8 mouse cellular contexts compared by ENCODE assay signal in the genomic region with DNA sequence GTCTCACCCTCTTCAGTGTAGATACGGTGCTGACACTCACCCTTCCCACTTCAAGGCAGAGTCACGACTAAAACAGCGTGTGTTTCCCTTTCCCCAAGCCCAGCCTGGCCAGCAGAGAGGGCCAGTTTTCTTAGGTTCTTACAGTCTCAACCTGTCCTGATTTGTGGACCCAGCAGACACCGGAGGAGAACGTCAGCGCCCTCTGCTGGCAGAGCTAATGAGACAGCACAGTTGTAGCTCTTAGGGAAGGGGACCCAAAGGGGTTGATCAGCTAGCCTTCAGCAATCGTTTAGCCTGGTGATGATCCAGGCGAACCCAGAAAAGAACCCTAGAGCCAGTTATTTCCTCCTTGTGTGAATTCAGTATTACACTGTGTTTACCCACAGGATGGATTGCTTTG. TPM values are rescaled to one million over a fixed set of nuclear protein-coding genes. Genes with fewer than 3 reads are reported as not detected.
DNase-seq lines count a peak whose midpoint lies in the region; ATAC-seq and TF ChIP-seq lines count a peak whose summit lies in the region.

No protein-coding gene starts in this region.

- TF ChIP-seq POLR2A in heart, adult 2 months (IDR thresholded peaks at IDR 0.05; ENCODE audit: insufficient read depth, low read depth, low read length), result no peak
- TF ChIP-seq POLR2A in CH12.LX (IDR thresholded peaks at IDR 0.05; ENCODE audit: low read depth, low read length), result no peak

- peak; percentile 46 to 76 for DNase-seq in heart, adult 2 months
- DNase-seq in heart, adult 8-10 months (ENCODE audit: low spot score), result no peak
- DNase-seq in CH12.LX (ENCODE audit: extremely low read depth), result peak; percentile 84
- peak; percentile 9 for DNase-seq in c-Kit-negative CD71-positive TER-119-positive erythroid progenitor cells, embryonic 14.5 days (ENCODE audit: low read depth, low spot score)
- DNase-seq in gastrocnemius, postnatal 14 days, result peak; percentile 68
- DNase-seq in layer of hippocampus, adult 9-11 months, result peak; percentile 44
- peak; percentile 67 for DNase-seq in thymus, postnatal 0 days (ENCODE audit: low spot score)

- no peaks in the 10 kb centered on the region for H3K9me3 ChIP-seq in CH12.LX (replicated peaks; ENCODE audit: low read length)

- WGBS in heart, adult 2 months, result 40% methylated on average over 8 of the region's 8 CpGs

- H3K27me3 ChIP-seq in heart, adult 2 months (ENCODE audit: control insufficient read depth, insufficient read depth, low read length), result no peaks in the 10 kb centered on the region
- no peaks in the 10 kb centered on the region for H3K27me3 ChIP-seq in CH12.LX (replicated peaks)

- H3K27ac ChIP-seq in heart, adult 2 months, result no peak overlapping the region
- H3K27ac ChIP-seq in CH12.LX (ENCODE audit: insufficient read depth, low read depth), result no peak overlapping the region

- dilution Hi-C loops in CH12.LX (cut with MboI; ENCODE audit: extremely low pct_ligation_motif_present, extremely low pct_unique_long_range_greater_than_20kb, low sequenced_read_pairs), result no loop called here

- TF ChIP-seq EP300 in heart, adult 2 months (IDR thresholded peaks at IDR 0.05; ENCODE audit: insufficient read depth, low read depth, low read length), result no peak
- no peak for TF ChIP-seq EP300 in CH12.LX (IDR thresholded peaks at IDR 0.05; ENCODE audit: low read length)

- H3K4me1 ChIP-seq in heart, adult 2 months (ENCODE audit: control insufficient read depth, insufficient read depth, low read length), result peaks cover 2% of the 10 kb centered on the region; the same call in 1 of the 2 replicates
- H3K4me1 ChIP-seq in CH12.LX (ENCODE audit: control insufficient read depth in 1 of 2, insufficient read depth in 2 of 2), result peaks cover 11 to 32% of the 10 kb centered on the region in 2 experiments

- TF ChIP-seq RAD21 in CH12.LX (IDR thresholded peaks at IDR 0.05; ENCODE audit: low read depth, low read length), result peak; percentile 69

- H3K9ac ChIP-seq in heart, adult 2 months (ENCODE audit: low read depth, low read length), result no peak overlapping the region
- 0 out of 2 replicates have a peak overlapping the region, but pooled peaks have one; percentile 21 for H3K9ac ChIP-seq in CH12.LX (ENCODE audit: insufficient read depth, low read depth)

- peak; percentile 88 for TF ChIP-seq CTCF in heart, adult 2 months (IDR thresholded peaks at IDR 0.05)
- TF ChIP-seq CTCF in CH12.LX (conservative IDR thresholded peaks at IDR 0.05 in 1 of 2, IDR thresholded peaks at IDR 0.05 in 1 of 2; ENCODE audit: low read depth in 2 of 2, low read length in 2 of 2), result peak; percentile 82 to 90

- H3K79me2 ChIP-seq in heart, adult 2 months (replicated peaks; ENCODE audit: control insufficient read depth, insufficient read depth, low read length), result no peaks in the 10 kb centered on the region
- no peaks in the 10 kb centered on the region for H3K79me2 ChIP-seq in CH12.LX (replicated peaks; ENCODE audit: control insufficient read depth, extremely low read depth, insufficient read depth, poor library complexity, severe bottlenecking)

- ATAC-seq in monocyte, adult 5-6 weeks (replicated peaks; ENCODE audit: insufficient number of reproducible peaks, low FRiP score, low TSS enrichment, poor library complexity, severe bottlenecking), result 0 out of 2 replicates have a peak, but pooled peaks have one; percentile 61

- in situ Hi-C loops in CH12.LX (cut with MboI; ENCODE audit: low pct_ligation_motif_present, low pct_unique_long_range_greater_than_20kb, low sequenced_read_pairs), result no loop called here

- intact Hi-C loops in heart, adult 2 months (cut with DNase I), result no loop called here
- intact Hi-C loops in gastrocnemius, postnatal 14 days (cut with DNase I; ENCODE audit: low total_unique reads), result no loop called here

- no peaks in the 10 kb centered on the region for H3K36me3 ChIP-seq in heart, adult 2 months (ENCODE audit: control insufficient read depth, insufficient read depth, low read length)
- no peaks in the 10 kb centered on the region for H3K36me3 ChIP-seq in CH12.LX (replicated peaks in 1 of 2; ENCODE audit: control insufficient read depth in 1 of 2, insufficient read depth in 1 of 2, low read length in 1 of 2)

- no peak overlapping the region for H3K4me2 ChIP-seq in CH12.LX (ENCODE audit: insufficient read depth, low read depth, poor library complexity, severe bottlenecking)

- H3K4me3 ChIP-seq in heart, adult 2 months, result no peak overlapping the region
- H3K4me3 ChIP-seq in CH12.LX (replicated peaks in 1 of 3; ENCODE audit: low read depth in 2 of 3, low read length in 2 of 3, poor library complexity in 1 of 3), result no peak overlapping the region

TF ChIP-seq in CH12.LX, 34 proteins besides CTCF, POLR2A, EP300 and RAD21:
- peak; percentile 86 for TF ChIP-seq SMC3 (IDR thresholded peaks at IDR 0.05; ENCODE audit: low read depth, low read length)
- TF ChIP-seq KAT2A (IDR thresholded peaks at IDR 0.05; ENCODE audit: insufficient replicate concordance, low read length), result no peak
- TF ChIP-seq JUN (IDR thresholded peaks at IDR 0.05; ENCODE audit: insufficient read depth, low read depth, low read length), result no peak
- no peak for TF ChIP-seq CHD1 (IDR thresholded peaks at IDR 0.05; ENCODE audit: low read depth, low read length)
- no peak for TF ChIP-seq MYC (IDR thresholded peaks at IDR 0.05; ENCODE audit: low read depth, low read length)
- TF ChIP-seq SIN3A (IDR thresholded peaks at IDR 0.05; ENCODE audit: low read length), result no peak

RNA-seq across cellular contexts. Expression of a gene that starts 19.6 kb away (rescaled TPM):
- total RNA-seq in heart, adult 2 months (2021), result 1 to 10 TPM; 3.1 to 4.0 TPM
- 2.4 and 4.0 TPM in 2 replicates for polyA plus RNA-seq in heart, adult 2 months (2012; rRNA removed)
- 1 to 10 TPM; 3.2 to 4.4 (median 4.2) TPM for total RNA-seq in heart, adult 8-10 months (2022)
- total RNA-seq in CH12.LX (2012; rRNA removed) (not detected in 2 replicates), CH12.LX (2014; rRNA removed) (not detected in 2 replicates)
- polyA plus RNA-seq in CH12.LX (2012; ENCODE audit: insufficient read length, low read depth), result not detected in 2 replicates
- 1 to 10 TPM in 1 of 2 experiments, under 1 TPM in 1; 0.82 to 1.1 TPM for total RNA-seq in gastrocnemius, postnatal 14 days (2021)
- total RNA-seq in monocyte, adult 5-6 weeks (2017), result 0.19 to 2.2 TPM (median 1.6 TPM) in 3 replicates
- polyA plus RNA-seq in thymus, postnatal 0 days (2015; fragmentation: Nextera tagmentation; extraction: Ambion mirVana), result 4.1 and 4.7 TPM in 2 replicates

RNA-seq across cellular contexts. Expression of a gene that starts 23.4 kb away (rescaled TPM):
- total RNA-seq in heart, adult 2 months (2021), result 1 to 10 TPM; 2.3 TPM
- polyA plus RNA-seq in heart, adult 2 months (2012; rRNA removed), result 0.76 and 1.7 TPM in 2 replicates
- 1 to 10 TPM; 2.1 to 3.5 (median 2.5) TPM for total RNA-seq in heart, adult 8-10 months (2022)
- not detected in 2 replicates for total RNA-seq in CH12.LX (2012; rRNA removed)
- total RNA-seq in CH12.LX (2014; rRNA removed), result not detected in 2 replicates
- polyA plus RNA-seq in CH12.LX (2012; ENCODE audit: insufficient read length, low read depth), result not detected in 2 replicates
- under 1 TPM; 0.18 to 0.27 TPM for total RNA-seq in gastrocnemius, postnatal 14 days (2021)
- 0.29 to 0.64 TPM in 2 of 3 replicates, not detected in the other for total RNA-seq in monocyte, adult 5-6 weeks (2017)
- polyA plus RNA-seq in thymus, postnatal 0 days (2015; fragmentation: Nextera tagmentation; extraction: Ambion mirVana), result 0.22 and 0.34 TPM in 2 replicates
